Mouse (Mus musculus): ENCODE results near the gene Insc. TPM values are rescaled to one million over a fixed set of nuclear protein-coding genes. Genes with fewer than 3 reads are reported as not detected.

Insc gene
- polyA plus RNA-seq, 1 experiment from 2014 or later: 22.0 TPM

GRCm38 (mm10) chr7:114792026-114792425, 48.5 kb downstream of the Insc start:
- 75% methylated on average over 6 of the region's 6 CpGs for WGBS (ENCODE audit: insufficient replicate concordance)

DNA sequence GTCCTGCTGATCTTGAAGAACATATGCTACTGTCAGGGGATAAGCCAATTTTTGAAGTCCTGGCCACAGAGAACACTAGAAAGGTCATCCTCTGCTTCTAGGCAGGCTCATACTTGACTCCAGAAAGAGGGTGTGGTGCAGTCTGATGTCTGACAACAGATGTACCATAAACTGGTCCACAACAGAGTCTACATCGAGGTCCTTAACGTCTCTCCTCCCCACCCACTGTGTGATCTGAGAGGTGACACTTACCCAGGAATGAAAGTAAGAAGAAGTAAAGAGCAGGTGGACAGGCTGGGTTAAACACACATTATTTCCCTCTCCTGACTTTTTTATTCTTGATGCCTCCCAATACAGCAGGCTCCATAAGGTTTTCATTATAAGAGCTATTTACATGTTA, 50.9 kb downstream of the Insc start:
- H3K4me1 ChIP-seq (replicated peaks): no peaks in the 10 kb centered on the region
- H3K4me2 ChIP-seq: no peak overlapping the region
- no peak for ATAC-seq (ENCODE audit: insufficient read depth)
- no peak overlapping the region for H3K4me3 ChIP-seq (replicated peaks)
- H3K36me3 ChIP-seq (replicated peaks): no peaks in the 10 kb centered on the region
- no peaks in the 10 kb centered on the region for H3K9me3 ChIP-seq (replicated peaks)
- no peak overlapping the region for H3K27ac ChIP-seq (replicated peaks)
- H3K27me3 ChIP-seq: no peaks in the 10 kb centered on the region
- WGBS (ENCODE audit: insufficient replicate concordance): 59% methylated on average over 2 of the region's 2 CpGs
- H3K9ac ChIP-seq: no peak overlapping the region

More at GRCm38 (mm10) chr7:114792026-114792425, 48.5 kb downstream of the Insc start:
- H3K27ac ChIP-seq (replicated peaks): no peak overlapping the region
- H3K27me3 ChIP-seq: no peaks in the 10 kb centered on the region
- H3K4me1 ChIP-seq (replicated peaks): no peaks in the 10 kb centered on the region
- H3K9ac ChIP-seq: no peak overlapping the region
- H3K4me3 ChIP-seq (replicated peaks): no peak overlapping the region
- no peak for ATAC-seq (ENCODE audit: insufficient read depth)
- H3K9me3 ChIP-seq (replicated peaks): no peaks in the 10 kb centered on the region
- no peak overlapping the region for H3K4me2 ChIP-seq
- no peaks in the 10 kb centered on the region for H3K36me3 ChIP-seq (replicated peaks)

GRCm38 (mm10) chr7:114802576-114802975, 59.1 kb downstream of the Insc start:
- no peak for ATAC-seq (ENCODE audit: insufficient read depth)
- no peak overlapping the region for H3K4me3 ChIP-seq (replicated peaks)
- no peak overlapping the region for H3K9ac ChIP-seq
- no peaks in the 10 kb centered on the region for H3K4me1 ChIP-seq (replicated peaks)
- no peaks in the 10 kb centered on the region for H3K36me3 ChIP-seq (replicated peaks)
- 54% methylated on average over 8 of the region's 8 CpGs for WGBS (ENCODE audit: insufficient replicate concordance)
- H3K9me3 ChIP-seq (replicated peaks): no peaks in the 10 kb centered on the region
- no peak overlapping the region for H3K27ac ChIP-seq (replicated peaks)
- no peak overlapping the region for H3K4me2 ChIP-seq
- H3K27me3 ChIP-seq: no peaks in the 10 kb centered on the region

GRCm38 (mm10) chr7:114805311-114805710, 61.8 kb downstream of the Insc start:
- Histone ChIP-seq H3K4me2 (no peak overlapping the region), H3K36me3 (replicated peaks) (no peaks in the 10 kb centered on the region), H3K27me3 (no peaks in the 10 kb centered on the region), H3K27ac (replicated peaks) (no peak overlapping the region), H3K4me3 (replicated peaks) (no peak overlapping the region), H3K4me1 (replicated peaks) (no peaks in the 10 kb centered on the region), H3K9ac (no peak overlapping the region), H3K9me3 (replicated peaks) (no peaks in the 10 kb centered on the region)
- ATAC-seq (ENCODE audit: insufficient read depth): no peak
- WGBS (ENCODE audit: insufficient replicate concordance): 49% methylated on average over 2 of the region's 2 CpGs

DNA sequence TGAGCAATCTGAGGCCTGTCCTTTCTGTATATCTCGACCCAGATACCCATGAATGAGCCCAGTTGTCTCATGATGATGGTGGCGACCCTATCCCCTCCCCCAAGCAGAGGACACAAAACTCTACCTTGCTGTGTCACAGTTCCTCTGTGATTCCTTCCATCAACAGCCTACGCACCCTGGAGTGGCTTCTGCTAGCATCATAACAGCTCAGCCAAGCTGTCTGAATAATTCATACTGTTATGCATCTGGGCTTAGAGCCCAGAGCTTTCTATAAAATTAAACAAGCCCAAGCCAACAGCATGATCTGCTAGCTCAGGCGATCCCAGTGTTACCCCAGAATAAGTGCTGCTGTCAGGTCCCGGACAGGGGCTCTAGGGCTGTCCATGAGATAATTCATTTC, 63.8 kb downstream of the Insc start:
- no peak overlapping the region for H3K4me3 ChIP-seq (replicated peaks)
- H3K9me3 ChIP-seq (replicated peaks): no peaks in the 10 kb centered on the region
- H3K4me2 ChIP-seq: no peak overlapping the region
- no peaks in the 10 kb centered on the region for H3K36me3 ChIP-seq (replicated peaks)
- 49% methylated on average over 5 of the region's 5 CpGs for WGBS (ENCODE audit: insufficient replicate concordance)
- no peak overlapping the region for H3K9ac ChIP-seq
- no peak for ATAC-seq (ENCODE audit: insufficient read depth)
- H3K27ac ChIP-seq (replicated peaks): no peak overlapping the region
- H3K4me1 ChIP-seq (replicated peaks): no peaks in the 10 kb centered on the region
- H3K27me3 ChIP-seq: no peaks in the 10 kb centered on the region

DNA sequence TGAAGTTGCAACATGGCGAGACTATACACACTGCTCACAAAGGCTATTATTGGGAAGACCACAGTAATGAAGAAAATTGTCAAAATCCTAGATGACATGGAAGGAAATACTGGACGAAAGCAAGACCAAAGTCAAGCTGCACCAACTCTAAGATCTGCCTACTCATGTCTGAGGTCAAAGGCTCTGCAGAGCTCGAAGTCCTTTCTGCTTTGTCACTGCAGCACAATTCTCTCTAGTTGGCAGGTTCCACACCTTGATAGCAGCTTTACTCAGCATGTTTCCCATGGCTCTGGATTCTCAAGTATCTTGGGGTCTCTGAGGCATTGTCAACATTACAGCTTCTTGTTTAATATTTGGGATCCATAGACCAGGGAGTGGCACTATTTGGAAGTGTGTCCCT, 64.8 kb downstream of the Insc start:
- Histone ChIP-seq H3K9me3 (replicated peaks) (no peaks in the 10 kb centered on the region), H3K9ac (no peak overlapping the region), H3K4me3 (replicated peaks) (no peak overlapping the region), H3K4me1 (replicated peaks) (no peaks in the 10 kb centered on the region), H3K4me2 (no peak overlapping the region), H3K27me3 (no peaks in the 10 kb centered on the region), H3K36me3 (replicated peaks) (no peaks in the 10 kb centered on the region), H3K27ac (replicated peaks) (no peak overlapping the region)
- ATAC-seq (ENCODE audit: insufficient read depth): no peak
- 50% methylated on average over 3 of the region's 3 CpGs for WGBS (ENCODE audit: insufficient replicate concordance)

- WGBS (ENCODE audit: insufficient replicate concordance): 16% methylated on average over 6 of the region's 6 CpGs
- peak; percentile 22; the same call in 1 of the 2 replicates for ATAC-seq (ENCODE audit: insufficient read depth)
Observed at GRCm38 (mm10) chr7:114817291-114817806, 73.9 kb downstream of the Insc start.

GRCm38 (mm10) chr7:114817879-114818278, 74.4 kb downstream of the Insc start:
- no peak for ATAC-seq (ENCODE audit: insufficient read depth)
- H3K9ac ChIP-seq: no peak overlapping the region
- no peak overlapping the region for H3K27ac ChIP-seq (replicated peaks)
- no peaks in the 10 kb centered on the region for H3K27me3 ChIP-seq
- no peaks in the 10 kb centered on the region for H3K4me1 ChIP-seq (replicated peaks)
- no peaks in the 10 kb centered on the region for H3K9me3 ChIP-seq (replicated peaks)
- 23% methylated on average over 5 of the region's 5 CpGs for WGBS (ENCODE audit: insufficient replicate concordance)
- no peaks in the 10 kb centered on the region for H3K36me3 ChIP-seq (replicated peaks)
- no peak overlapping the region for H3K4me3 ChIP-seq (replicated peaks)
- H3K4me2 ChIP-seq: no peak overlapping the region

More at GRCm38 (mm10) chr7:114817291-114817806, 73.9 kb downstream of the Insc start:
- no peak overlapping the region for H3K9ac ChIP-seq
- H3K27ac ChIP-seq (replicated peaks): no peak overlapping the region
- no peaks in the 10 kb centered on the region for H3K9me3 ChIP-seq (replicated peaks)
- no peak overlapping the region for H3K4me2 ChIP-seq
- H3K4me3 ChIP-seq (replicated peaks): no peak overlapping the region
- H3K4me1 ChIP-seq (replicated peaks): no peaks in the 10 kb centered on the region
- no peaks in the 10 kb centered on the region for H3K27me3 ChIP-seq
- H3K36me3 ChIP-seq (replicated peaks): no peaks in the 10 kb centered on the region

GRCm38 (mm10) chr7:114818351-114818750, 74.9 kb downstream of the Insc start:
- Histone ChIP-seq H3K4me1 (replicated peaks) (no peaks in the 10 kb centered on the region), H3K36me3 (replicated peaks) (no peaks in the 10 kb centered on the region), H3K27ac (replicated peaks) (no peak overlapping the region), H3K9me3 (replicated peaks) (no peaks in the 10 kb centered on the region), H3K27me3 (no peaks in the 10 kb centered on the region), H3K4me2 (no peak overlapping the region), H3K9ac (no peak overlapping the region), H3K4me3 (replicated peaks) (no peak overlapping the region)
- no peak for ATAC-seq (ENCODE audit: insufficient read depth)
- WGBS (ENCODE audit: insufficient replicate concordance): 50% methylated on average over 3 of the region's 3 CpGs

DNA sequence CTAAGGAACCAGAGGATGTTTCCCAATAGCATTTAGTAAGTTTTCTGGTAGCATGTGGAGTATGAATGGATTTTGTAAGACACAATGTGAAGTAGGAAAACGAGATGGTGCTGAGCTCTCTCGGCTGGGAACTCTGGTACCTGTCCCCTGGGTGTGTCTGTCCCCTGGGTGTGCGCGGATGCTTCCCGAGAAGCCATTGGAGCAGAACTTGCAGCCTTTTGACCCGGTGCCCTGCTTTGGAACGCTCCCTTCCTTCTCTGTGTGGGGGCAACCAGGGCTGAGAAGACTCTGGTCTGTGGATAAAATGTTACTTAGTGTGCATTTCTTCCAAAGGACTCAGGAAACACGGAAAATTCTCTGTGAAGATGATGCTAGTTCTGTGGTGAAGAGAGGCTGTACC, 75.3 kb downstream of the Insc start:
- 57% methylated on average over 8 of the region's 8 CpGs for WGBS (ENCODE audit: insufficient replicate concordance)
- no peak overlapping the region for H3K9ac ChIP-seq
- H3K9me3 ChIP-seq (replicated peaks): no peaks in the 10 kb centered on the region
- no peaks in the 10 kb centered on the region for H3K4me1 ChIP-seq (replicated peaks)
- H3K27me3 ChIP-seq: no peaks in the 10 kb centered on the region
- no peak overlapping the region for H3K4me2 ChIP-seq
- ATAC-seq (ENCODE audit: insufficient read depth): no peak
- H3K36me3 ChIP-seq (replicated peaks): no peaks in the 10 kb centered on the region
- no peak overlapping the region for H3K4me3 ChIP-seq (replicated peaks)
- no peak overlapping the region for H3K27ac ChIP-seq (replicated peaks)

- H3K9ac ChIP-seq: no peak overlapping the region
- H3K4me3 ChIP-seq (replicated peaks): no peak overlapping the region
- ATAC-seq (ENCODE audit: insufficient read depth): no peak
- WGBS (ENCODE audit: insufficient replicate concordance): 64% methylated on average over 2 of the region's 2 CpGs
- no peak overlapping the region for H3K4me2 ChIP-seq
- H3K36me3 ChIP-seq (replicated peaks): no peaks in the 10 kb centered on the region
- H3K4me1 ChIP-seq (replicated peaks): no peaks in the 10 kb centered on the region
- H3K27ac ChIP-seq (replicated peaks): no peak overlapping the region
- H3K9me3 ChIP-seq (replicated peaks): no peaks in the 10 kb centered on the region
- no peaks in the 10 kb centered on the region for H3K27me3 ChIP-seq
Observed at GRCm38 (mm10) chr7:114822736-114823135, 79.2 kb downstream of the Insc start.

GRCm38 (mm10) chr7:114827360-114827759, 83.9 kb downstream of the Insc start:
- H3K27ac ChIP-seq (replicated peaks): no peak overlapping the region
- no peak overlapping the region for H3K9ac ChIP-seq
- 71% methylated on average over 4 of the region's 4 CpGs for WGBS (ENCODE audit: insufficient replicate concordance)
- no peaks in the 10 kb centered on the region for H3K9me3 ChIP-seq (replicated peaks)
- H3K4me3 ChIP-seq (replicated peaks): no peak overlapping the region
- no peak overlapping the region for H3K4me2 ChIP-seq
- no peak for ATAC-seq (ENCODE audit: insufficient read depth)
- H3K27me3 ChIP-seq: no peaks in the 10 kb centered on the region
- no peaks in the 10 kb centered on the region for H3K4me1 ChIP-seq (replicated peaks)
- no peaks in the 10 kb centered on the region for H3K36me3 ChIP-seq (replicated peaks)
